In genomic region chr5:135877180-135877579, GRCm38 (mm10) we compare ENCODE assay signal across 8 mouse cellular contexts. TPM values are rescaled to one million over a fixed set of nuclear protein-coding genes. Genes with fewer than 3 reads are reported as not detected.
DNase-seq lines count a peak whose midpoint lies in the region; ATAC-seq and TF ChIP-seq lines count a peak whose summit lies in the region.

No protein-coding gene starts in this region.

- H3K4me3 ChIP-seq in embryonic facial prominence, embryonic 15.5 days (replicated peaks): peak overlapping the region; percentile 46
- H3K4me3 ChIP-seq in spleen, adult 2 months (ENCODE audit: extremely low read depth, insufficient read depth, insufficient read length): no peak overlapping the region

- ATAC-seq in embryonic facial prominence, embryonic 15.5 days (ENCODE audit: insufficient number of reproducible peaks, low FRiP score, low TSS enrichment, low read depth): no peak

- no peaks in the 10 kb centered on the region for H3K27me3 ChIP-seq in embryonic facial prominence, embryonic 15.5 days
- no peaks in the 10 kb centered on the region for H3K27me3 ChIP-seq in spleen, adult 2 months (ENCODE audit: control insufficient read depth, insufficient read depth, low read length)

- TF ChIP-seq POLR2A in spleen, adult 2 months (IDR thresholded peaks at IDR 0.05; ENCODE audit: low read depth, low read length): no peak

- no peaks in the 10 kb centered on the region for H3K9me3 ChIP-seq in embryonic facial prominence, embryonic 15.5 days (replicated peaks)

- no peak overlapping the region for H3K9ac ChIP-seq in embryonic facial prominence, embryonic 15.5 days

- TF ChIP-seq CTCF in spleen, adult 2 months (IDR thresholded peaks at IDR 0.05; ENCODE audit: extremely low read depth, insufficient read depth, insufficient read length, insufficient replicate concordance): peak; percentile 17; the same call in 1 of the 2 replicates

- WGBS in embryonic facial prominence, embryonic 15.5 days: 12% methylated on average over 8 of the region's 8 CpGs
- 9% methylated on average over 8 of the region's 8 CpGs for WGBS in spleen, adult 2 months

- DNase-seq in cerebellum, postnatal 14 days: peak; percentile 77 to 84
- DNase-seq in cerebellum, adult 8-10 months: no peak
- peak; percentile 88 for DNase-seq in MN1 (ENCODE audit: low spot score)
- peak; percentile 70 to 85 for DNase-seq in heart, postnatal 10 days
- DNase-seq in kidney, postnatal 25 days: peak; percentile 72 to 87
- peak; percentile 66 to 76 for DNase-seq in lung, postnatal 4 days
- DNase-seq in spleen, adult 2 months (ENCODE audit: low read depth in 1 of 2, low spot score in 2 of 2): peak; percentile 36 to 40

- no peaks in the 10 kb centered on the region for H3K36me3 ChIP-seq in embryonic facial prominence, embryonic 15.5 days
- H3K36me3 ChIP-seq in spleen, adult 2 months (ENCODE audit: control insufficient read depth, insufficient read depth, low read length): no peaks in the 10 kb centered on the region

- intact Hi-C loops in heart, postnatal 10 days (cut with DNase I): loop anchor here (1.0 kb wide), 1 partner anchor 184 kb away; no protein-coding TSS in a partner anchor

- H3K27ac ChIP-seq in embryonic facial prominence, embryonic 15.5 days (replicated peaks): 0 out of 2 replicates have a peak overlapping the region, but pooled peaks have one; percentile 34
- no peak overlapping the region for H3K27ac ChIP-seq in spleen, adult 2 months (ENCODE audit: insufficient read depth, low read length)

- H3K4me2 ChIP-seq in embryonic facial prominence, embryonic 15.5 days (replicated peaks): peak overlapping the region; percentile 63

- peaks cover 29% of the 10 kb centered on the region for H3K4me1 ChIP-seq in embryonic facial prominence, embryonic 15.5 days
- no peaks in the 10 kb centered on the region for H3K4me1 ChIP-seq in spleen, adult 2 months (ENCODE audit: control insufficient read depth, insufficient read depth, insufficient read length)

RNA-seq across cellular contexts. Expression of gene Hspb1, which starts 10.5 kb away (rescaled TPM):
- 803 and 821 TPM in 2 replicates for polyA plus RNA-seq in embryonic facial prominence, embryonic 15.5 days (2015; fragmentation: Nextera tagmentation; extraction: Ambion mirVana)
- 100 to 1,000 TPM; 304 to 329 TPM for total RNA-seq in heart, postnatal 10 days (2021)
- 34.0 and 70.5 TPM in 2 replicates for polyA plus RNA-seq in spleen, adult 2 months (2012; rRNA removed)

RNA-seq across cellular contexts. Expression of gene Ywhag, which starts 57.2 kb away (rescaled TPM):
- 149 and 156 TPM in 2 replicates for polyA plus RNA-seq in embryonic facial prominence, embryonic 15.5 days (2015; fragmentation: Nextera tagmentation; extraction: Ambion mirVana)
- total RNA-seq in heart, postnatal 10 days (2021): 100 to 1,000 TPM; 321 to 334 TPM
- 40.9 and 50.0 TPM in 2 replicates for polyA plus RNA-seq in spleen, adult 2 months (2012; rRNA removed)

Comparison
In these comparisons a context has a peak if more than half of its experiments do, and no peak if none do; other contexts are left out.
1. RNA of gene Hspb1, which starts 10.5 kb away (polyA plus RNA-seq): 803 to 821 TPM in embryonic facial prominence, embryonic 15.5 days; 34.0 to 70.5 TPM in spleen, adult 2 months; every median in the first group is over 10 times any median in the second.